ENCODE assay signal across 8 mouse cellular contexts in the genomic region with DNA sequence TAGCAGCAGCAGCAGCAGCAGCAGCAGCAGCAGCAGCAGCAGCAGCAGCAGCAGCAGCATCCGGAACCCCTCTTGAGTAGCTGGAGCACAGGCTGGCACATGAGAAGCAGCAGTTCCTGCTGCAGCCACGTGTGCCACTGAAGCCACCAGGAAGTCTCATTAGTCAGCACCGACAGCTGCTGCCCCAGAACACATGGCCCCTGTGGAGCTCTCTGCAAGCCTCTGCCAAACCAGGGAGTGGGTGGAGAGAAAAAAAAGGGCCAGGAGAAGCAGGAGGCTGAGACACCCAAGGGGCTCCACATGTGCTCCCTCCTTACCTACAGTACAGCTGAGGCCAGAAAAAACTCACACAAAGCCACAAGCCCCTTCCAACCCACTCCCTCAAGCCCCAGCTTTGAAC.
DNase-seq lines count a peak whose midpoint lies in the region; ATAC-seq and TF ChIP-seq lines count a peak whose summit lies in the region.

No protein-coding gene starts in this region.

- H3K4me1 ChIP-seq in hindbrain, embryonic 15.5 days (replicated peaks): peaks cover 94% of the 10 kb centered on the region
- peaks cover 94% of the 10 kb centered on the region for H3K4me1 ChIP-seq in limb, embryonic 12.5 days (replicated peaks)
- peaks cover 64% of the 10 kb centered on the region for H3K4me1 ChIP-seq in midbrain, embryonic 16.5 days (ENCODE audit: control insufficient read depth, insufficient read depth, low read length)
- peaks cover 12% of the 10 kb centered on the region for H3K4me1 ChIP-seq in stomach, postnatal 0 days (replicated peaks; ENCODE audit: control insufficient read depth, insufficient read depth)

- no peaks in the 10 kb centered on the region for H3K9me3 ChIP-seq in hindbrain, embryonic 15.5 days
- H3K9me3 ChIP-seq in limb, embryonic 12.5 days: no peaks in the 10 kb centered on the region
- H3K9me3 ChIP-seq in midbrain, embryonic 16.5 days (replicated peaks; ENCODE audit: control insufficient read depth, low read length, poor library complexity, severe bottlenecking): no peaks in the 10 kb centered on the region
- no peaks in the 10 kb centered on the region for H3K9me3 ChIP-seq in stomach, postnatal 0 days (ENCODE audit: control insufficient read depth, low read length)

- DNase-seq in CD4-positive helper T cell, adult 2 months (ENCODE audit: low read depth, low spot score): peak; percentile 83
- peak; percentile 78 for DNase-seq in T-cell, adult 2 months (ENCODE audit: low spot score)
- DNase-seq in frontal cortex, adult 2 months (ENCODE audit: extremely low spot score in 1 of 2, low spot score in 1 of 2): peak; percentile 40 to 70
- peak; percentile 55 for DNase-seq in stomach, postnatal 0 days (ENCODE audit: low spot score)
- DNase-seq in c-Kit-positive CD71-positive TER-119-positive erythroid progenitor cells, embryonic 14.5 days (ENCODE audit: low spot score): no peak

- no peak overlapping the region for H3K9ac ChIP-seq in hindbrain, embryonic 15.5 days
- peak overlapping the region; percentile 34; the same call in 1 of the 2 replicates for H3K9ac ChIP-seq in limb, embryonic 12.5 days (replicated peaks)
- H3K9ac ChIP-seq in midbrain, embryonic 16.5 days (ENCODE audit: low read depth, low read length): no peak overlapping the region
- H3K9ac ChIP-seq in stomach, postnatal 0 days (ENCODE audit: low read length): peak overlapping the region; percentile 13; the same call in 1 of the 2 replicates

- peak overlapping the region; percentile 77 for H3K27ac ChIP-seq in hindbrain, embryonic 15.5 days (replicated peaks)
- H3K27ac ChIP-seq in limb, embryonic 12.5 days: peak overlapping the region; percentile 69
- H3K27ac ChIP-seq in midbrain, embryonic 16.5 days (ENCODE audit: low read length): peak overlapping the region; percentile 44
- no peak overlapping the region for H3K27ac ChIP-seq in stomach, postnatal 0 days (replicated peaks)

- no peak overlapping the region for H3K4me3 ChIP-seq in hindbrain, embryonic 15.5 days
- no peak overlapping the region for H3K4me3 ChIP-seq in limb, embryonic 12.5 days (replicated peaks)
- H3K4me3 ChIP-seq in midbrain, embryonic 16.5 days (ENCODE audit: low read depth, low read length): no peak overlapping the region
- H3K4me3 ChIP-seq in stomach, postnatal 0 days (ENCODE audit: low read depth, low read length): no peak overlapping the region

- no peak for TF ChIP-seq EP300 in stomach, postnatal 0 days (optimal IDR thresholded peaks at IDR 0.05)

- no peaks in the 10 kb centered on the region for H3K36me3 ChIP-seq in hindbrain, embryonic 15.5 days
- H3K36me3 ChIP-seq in limb, embryonic 12.5 days: no peaks in the 10 kb centered on the region
- H3K36me3 ChIP-seq in midbrain, embryonic 16.5 days (ENCODE audit: control insufficient read depth, insufficient read depth, low read length): no peaks in the 10 kb centered on the region
- no peaks in the 10 kb centered on the region for H3K36me3 ChIP-seq in stomach, postnatal 0 days (ENCODE audit: control insufficient read depth, insufficient read depth, low read length)

- peak; percentile 16; the same call in 1 of the 2 replicates for TF ChIP-seq CTCF in stomach, postnatal 0 days (IDR thresholded peaks at IDR 0.05; ENCODE audit: low read depth)

- H3K4me2 ChIP-seq in hindbrain, embryonic 15.5 days: no peak overlapping the region
- H3K4me2 ChIP-seq in limb, embryonic 12.5 days: no peak overlapping the region
- H3K4me2 ChIP-seq in midbrain, embryonic 16.5 days (ENCODE audit: low read length): no peak overlapping the region
- H3K4me2 ChIP-seq in stomach, postnatal 0 days (replicated peaks; ENCODE audit: low read depth): no peak overlapping the region

- 8% methylated on average over 3 of the region's 3 CpGs for WGBS in hindbrain, embryonic 15.5 days
- 4% methylated on average over 3 of the region's 3 CpGs for WGBS in limb, embryonic 12.5 days
- WGBS in midbrain, embryonic 16.5 days: 15% methylated on average over 3 of the region's 3 CpGs
- 24% methylated on average over 3 of the region's 3 CpGs for WGBS in stomach, postnatal 0 days

- H3K27me3 ChIP-seq in hindbrain, embryonic 15.5 days: no peaks in the 10 kb centered on the region
- 0 out of 2 replicates have a peak, but pooled peaks cover 11% of the 10 kb centered on the region for H3K27me3 ChIP-seq in limb, embryonic 12.5 days
- H3K27me3 ChIP-seq in midbrain, embryonic 16.5 days (ENCODE audit: control insufficient read depth, insufficient read depth, low read depth, low read length): no peaks in the 10 kb centered on the region
- H3K27me3 ChIP-seq in stomach, postnatal 0 days (ENCODE audit: control insufficient read depth, insufficient read depth, low read length): no peaks in the 10 kb centered on the region

- ATAC-seq in hindbrain, embryonic 15.5 days (ENCODE audit: low FRiP score, low read depth): 0 out of 2 replicates have a peak, but pooled peaks have one; percentile 25
- no peak for ATAC-seq in limb, embryonic 12.5 days (ENCODE audit: insufficient number of reproducible peaks, insufficient read depth, low FRiP score, low TSS enrichment, low read depth)
- ATAC-seq in midbrain, embryonic 16.5 days: no peak
- ATAC-seq in stomach, postnatal 0 days (ENCODE audit: low FRiP score, low TSS enrichment): peak; percentile 59

Comparison
In these comparisons a context has a peak if more than half of its experiments do, and no peak if none do; other contexts are left out.
1. ATAC-seq: peak in hindbrain, embryonic 15.5 days (single experiment) and stomach, postnatal 0 days (single experiment); none in limb, embryonic 12.5 days (single experiment) and midbrain, embryonic 16.5 days (single experiment).
2. H3K9ac ChIP-seq: peak in limb, embryonic 12.5 days (single experiment) and stomach, postnatal 0 days (single experiment); none in hindbrain, embryonic 15.5 days (single experiment) and midbrain, embryonic 16.5 days (single experiment).